In the genomic region with DNA sequence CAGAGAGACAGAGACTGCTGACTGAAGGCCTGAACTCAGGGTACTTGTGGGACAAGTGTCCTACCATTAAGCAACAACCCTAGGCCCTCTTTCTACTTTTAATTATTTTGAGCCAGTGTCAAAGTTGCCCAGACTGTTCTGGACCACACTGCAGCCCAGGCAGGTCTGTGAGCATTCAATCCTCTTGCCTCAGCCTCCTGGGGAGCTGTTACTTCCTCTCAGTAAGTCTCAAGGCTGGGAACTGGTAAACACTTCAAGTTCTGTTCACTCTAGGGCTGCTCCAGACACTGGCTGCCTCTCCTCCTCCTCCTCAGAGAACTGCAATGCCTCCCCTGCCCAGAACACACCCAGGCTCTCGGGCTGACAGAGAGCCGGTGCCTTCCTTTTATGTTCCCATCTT, we compare ENCODE assay signal across 28 mouse cellular contexts.
DNase-seq lines count a peak whose midpoint lies in the region; ATAC-seq and TF ChIP-seq lines count a peak whose summit lies in the region.
"Had no signal": no experiment of that assay in that cellular context is flagged by ENCODE, and none has a peak within 500 bp of the region (broad histone marks: within the 10 kb centered on the region; RNA-seq: fewer than 3 reads in every experiment).

No protein-coding gene starts in this region.

- H3K9ac ChIP-seq in liver, adult 2 months (ENCODE audit: low read depth, low read length), result no peak overlapping the region
- no peak overlapping the region for H3K9ac ChIP-seq in liver, embryonic 11.5 days (ENCODE audit: low read depth, low read length)
- H3K9ac ChIP-seq: embryonic facial prominence, embryonic 12.5 days; forebrain, embryonic 15.5 days; hindbrain, embryonic 14.5 days; liver, embryonic 12.5 days; neural tube, embryonic 15.5 days had no signal

- H3K4me2 ChIP-seq in liver, embryonic 11.5 days, result no peak overlapping the region
- H3K4me2 ChIP-seq: embryonic facial prominence, embryonic 12.5 days; forebrain, embryonic 15.5 days; heart, embryonic 11.5 days; hindbrain, embryonic 14.5 days; liver, embryonic 12.5 days; neural tube, embryonic 15.5 days had no signal

- 69% methylated on average over 2 of the region's 2 CpGs for WGBS in liver, adult 2 months
- 54% methylated on average over 2 of the region's 2 CpGs for WGBS in liver, embryonic 11.5 days
- 72% methylated on average over 2 of the region's 2 CpGs for WGBS in midbrain, embryonic 10.5 days

- no peaks in the 10 kb centered on the region for H3K9me3 ChIP-seq in liver, embryonic 11.5 days (ENCODE audit: control insufficient read depth, low read length)
- no peaks in the 10 kb centered on the region for H3K9me3 ChIP-seq in midbrain, embryonic 10.5 days (replicated peaks)
- H3K9me3 ChIP-seq: embryonic facial prominence, embryonic 12.5 days; forebrain, embryonic 15.5 days; liver, embryonic 12.5 days; neural tube, embryonic 15.5 days had no signal

- no peak for ATAC-seq in liver, embryonic 11.5 days (replicated peaks; ENCODE audit: low FRiP score)
- ATAC-seq in megakaryocyte progenitor cell, adult 5-6 weeks (replicated peaks; ENCODE audit: poor library complexity), result peak; percentile 43
- ATAC-seq: CD4-positive, CD25-positive, alpha-beta regulatory T cell, adult 4 months; forebrain, embryonic 15.5 days; intestine, postnatal 0 days; liver, embryonic 12.5 days had no signal

- no peaks in the 10 kb centered on the region; the same call in 1 of the 2 replicates for H3K4me1 ChIP-seq in liver, adult 2 months (ENCODE audit: control insufficient read depth, insufficient read depth, low read length)
- no peaks in the 10 kb centered on the region; the same call in 1 of the 2 replicates for H3K4me1 ChIP-seq in liver, embryonic 11.5 days (replicated peaks; ENCODE audit: control insufficient read depth, insufficient read depth, low read length)
- H3K4me1 ChIP-seq in brown adipose tissue, adult 24 weeks (ENCODE audit: control insufficient read depth, insufficient read depth, insufficient read length, low read length), result peaks cover 38% of the 10 kb centered on the region
- no peaks in the 10 kb centered on the region for H3K4me1 ChIP-seq in midbrain, embryonic 10.5 days
- H3K4me1 ChIP-seq: forebrain, embryonic 15.5 days had no signal

- H3K4me3 ChIP-seq in liver, adult 2 months (ENCODE audit: insufficient read depth, low read depth, low read length), result no peak overlapping the region
- H3K4me3 ChIP-seq in liver, embryonic 11.5 days (ENCODE audit: low read depth, low read length), result no peak overlapping the region
- no peak overlapping the region for H3K4me3 ChIP-seq in brown adipose tissue, adult 24 weeks (ENCODE audit: insufficient read depth, low read depth, low read length)
- H3K4me3 ChIP-seq in midbrain, embryonic 10.5 days, result no peak overlapping the region
- H3K4me3 ChIP-seq: embryonic facial prominence, embryonic 12.5 days; forebrain, embryonic 15.5 days; liver, embryonic 12.5 days; neural tube, embryonic 15.5 days had no signal

- H3K27ac ChIP-seq in liver, adult 2 months (replicated peaks; ENCODE audit: insufficient read depth, low read depth, low read length), result 0 out of 2 replicates have a peak overlapping the region, but pooled peaks have one; percentile 12
- no peak overlapping the region for H3K27ac ChIP-seq in liver, embryonic 11.5 days (ENCODE audit: low read depth, low read length)
- peak overlapping the region; percentile 86 for H3K27ac ChIP-seq in brown adipose tissue, adult 24 weeks (replicated peaks; ENCODE audit: low read depth, low read length)
- no peak overlapping the region for H3K27ac ChIP-seq in midbrain, embryonic 10.5 days (replicated peaks)
- H3K27ac ChIP-seq: embryonic facial prominence, embryonic 12.5 days; forebrain, embryonic 15.5 days; hindbrain, embryonic 14.5 days; liver, embryonic 12.5 days; neural tube, embryonic 15.5 days had no signal

- no peak for TF ChIP-seq POLR2A in liver, adult 2 months (IDR thresholded peaks at IDR 0.05; ENCODE audit: extremely low read depth, insufficient read depth, low read length)

- DNase-seq in liver, adult 2 months (ENCODE audit: extremely low read depth, low read depth, low spot score), result no peak
- no peak for DNase-seq in liver, embryonic 11.5 days (ENCODE audit: low spot score)
- DNase-seq in 416B (ENCODE audit: low read depth), result peak; percentile 58
- DNase-seq in midbrain, embryonic 10.5 days (ENCODE audit: low spot score), result no peak
- DNase-seq in frontal cortex, postnatal 25 days (ENCODE audit: low spot score in 2 of 2), result no peak
- DNase-seq: adrenal gland, postnatal 25 days; cerebellum, adult 2 months; cerebellum, postnatal 36 days; embryo, embryonic 11 days; gastrocnemius, postnatal 14 days; heart, adult 11 months; heart, postnatal 4 days; kidney, adult 9 months; kidney, postnatal 10 days; layer of hippocampus, adult 9-11 months; lung, adult 18-20 months; midbrain, embryonic 14.5 days; spleen, adult 18-20 months had no signal

- H3K79me2 ChIP-seq in liver, adult 2 months (ENCODE audit: control insufficient read depth, insufficient read depth, low read length), result no peaks in the 10 kb centered on the region; the same call in 1 of the 2 replicates

- no peak for TF ChIP-seq CTCF in liver, adult 2 months (IDR thresholded peaks at IDR 0.05; ENCODE audit: low read depth, low read length)

- H3K27me3 ChIP-seq in liver, adult 2 months (ENCODE audit: control insufficient read depth, insufficient read depth, low read length), result no peaks in the 10 kb centered on the region
- H3K27me3 ChIP-seq in liver, embryonic 11.5 days (replicated peaks; ENCODE audit: control insufficient read depth, insufficient read depth, low read length), result no peaks in the 10 kb centered on the region
- H3K27me3 ChIP-seq in midbrain, embryonic 10.5 days (ENCODE audit: low read depth, poor library complexity, severe bottlenecking), result no peaks in the 10 kb centered on the region
- H3K27me3 ChIP-seq: embryonic facial prominence, embryonic 12.5 days; forebrain, embryonic 15.5 days; neural tube, embryonic 15.5 days had no signal

- H3K36me3 ChIP-seq in liver, adult 2 months (ENCODE audit: control insufficient read depth, insufficient read depth, low read length), result no peaks in the 10 kb centered on the region
- no peaks in the 10 kb centered on the region for H3K36me3 ChIP-seq in liver, embryonic 11.5 days (ENCODE audit: control insufficient read depth, insufficient read depth, low read length)
- H3K36me3 ChIP-seq in midbrain, embryonic 10.5 days, result no peaks in the 10 kb centered on the region
- H3K36me3 ChIP-seq: embryonic facial prominence, embryonic 12.5 days; forebrain, embryonic 15.5 days; liver, embryonic 12.5 days; neural tube, embryonic 15.5 days had no signal

Comparison
In these comparisons a context has a peak if more than half of its experiments do, and no peak if none do; other contexts are left out.
1. H3K27ac ChIP-seq: peak in liver, adult 2 months (single experiment) and brown adipose tissue, adult 24 weeks (single experiment); none in liver, embryonic 11.5 days (single experiment) and midbrain, embryonic 10.5 days (single experiment).